Mouse (Mus musculus) cerebellum, postnatal 25 days (tissue): ENCODE measurements at regions not wholly inside any gene's neighbourhood (a gene's known extent, or its start where the extent isn't known, plus 50 kb on each side); places are given as distances from the start of the nearest gene placed in this dataset.

Source experiments
- DNase-seq, 2 experiments: peaks; one replicate each; pipeline ENCODE4 v3.0.0; 2021; ENCODE audit warnings: mixed read lengths in 2 of 2

GRCm38 (mm10) chr6:126481257-126481656, 54.0 kb downstream of the Kcna5 start:
- peak; percentile 66 to 80 for DNase-seq

DNA sequence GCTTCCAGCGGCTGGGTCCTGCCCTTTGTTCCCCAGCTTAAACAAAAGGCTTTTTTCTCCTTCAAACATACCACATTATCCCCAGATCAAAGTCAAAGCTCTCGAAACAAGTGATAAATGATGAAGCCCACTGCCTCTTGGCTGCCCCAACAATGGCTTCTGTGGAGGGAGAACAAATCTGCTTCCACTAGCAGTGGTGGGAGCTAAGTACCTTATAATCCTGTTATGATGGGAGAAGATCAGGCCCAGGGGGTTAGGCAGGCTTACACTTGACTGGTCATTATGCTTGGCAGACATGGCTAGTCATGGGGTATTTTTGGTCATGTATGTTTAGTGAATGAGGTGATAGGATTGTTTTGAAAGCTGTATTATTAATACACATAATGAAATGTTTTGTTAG, 57.7 kb downstream of the Kcna5 start:
- no peak for DNase-seq

GRCm38 (mm10) chr6:126476758-126477157, 58.5 kb downstream of the Kcna5 start:
- DNase-seq: peak in 1 of 2 experiments; percentile 28

- DNase-seq: peak; percentile 90 to 91
Observed at GRCm38 (mm10) chr6:126475555-126475954, 59.7 kb downstream of the Kcna5 start.

GRCm38 (mm10) chr6:126453751-126454150, 81.5 kb downstream of the Kcna5 start:
- DNase-seq: peak; percentile 41 to 60

DNA sequence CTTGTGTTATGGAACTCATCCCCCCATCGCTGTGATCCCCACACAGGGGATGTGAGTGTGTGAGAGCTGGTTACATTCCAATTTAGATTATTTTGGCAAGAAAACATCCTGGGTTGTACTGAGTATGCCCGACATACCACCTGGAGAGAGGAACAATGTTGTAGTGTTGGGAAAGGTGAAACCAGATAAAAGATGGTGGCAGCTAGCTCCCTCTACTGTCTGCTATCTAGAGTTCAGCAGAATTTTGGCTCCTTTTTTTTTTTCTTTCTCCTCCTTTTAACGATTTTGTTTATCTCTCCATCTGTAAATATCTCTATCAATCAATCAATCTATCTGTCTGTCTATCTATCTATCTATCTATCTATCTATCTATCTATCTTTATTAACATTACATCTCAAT, 89.7 kb downstream of the Kcna5 start:
- no peak for DNase-seq

- no peak for DNase-seq
Observed at GRCm38 (mm10) chr6:126440254-126440653, 95.0 kb downstream of the Kcna5 start.

- DNase-seq: no peak
Observed at GRCm38 (mm10) chr6:126437976-126438736, 97.1 kb downstream of the Kcna5 start.

- DNase-seq: no peak
Observed at GRCm38 (mm10) chr6:126427208-126427607, 108.0 kb downstream of the Kcna5 start.

DNA sequence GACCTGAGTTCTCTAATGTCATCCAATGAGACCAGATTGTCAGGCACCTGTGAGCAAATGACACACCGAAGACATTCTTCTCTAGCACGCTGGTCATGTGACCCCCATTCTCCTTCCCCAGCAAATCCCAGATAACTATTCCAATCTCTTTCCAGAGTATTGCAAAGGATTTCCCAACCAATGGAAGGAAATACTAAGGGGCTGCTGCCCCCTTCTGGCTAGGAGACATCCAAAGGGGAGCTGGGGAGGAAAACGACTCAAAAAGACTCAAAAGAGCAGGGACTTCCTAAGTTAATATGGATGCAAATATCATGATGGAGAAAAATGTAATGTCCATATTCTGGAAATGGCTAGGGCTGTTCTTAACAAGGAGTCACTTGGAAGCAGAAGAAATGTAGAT, 129.5 kb downstream of the Kcna5 start:
- peak; percentile 62 to 76 for DNase-seq

DNA sequence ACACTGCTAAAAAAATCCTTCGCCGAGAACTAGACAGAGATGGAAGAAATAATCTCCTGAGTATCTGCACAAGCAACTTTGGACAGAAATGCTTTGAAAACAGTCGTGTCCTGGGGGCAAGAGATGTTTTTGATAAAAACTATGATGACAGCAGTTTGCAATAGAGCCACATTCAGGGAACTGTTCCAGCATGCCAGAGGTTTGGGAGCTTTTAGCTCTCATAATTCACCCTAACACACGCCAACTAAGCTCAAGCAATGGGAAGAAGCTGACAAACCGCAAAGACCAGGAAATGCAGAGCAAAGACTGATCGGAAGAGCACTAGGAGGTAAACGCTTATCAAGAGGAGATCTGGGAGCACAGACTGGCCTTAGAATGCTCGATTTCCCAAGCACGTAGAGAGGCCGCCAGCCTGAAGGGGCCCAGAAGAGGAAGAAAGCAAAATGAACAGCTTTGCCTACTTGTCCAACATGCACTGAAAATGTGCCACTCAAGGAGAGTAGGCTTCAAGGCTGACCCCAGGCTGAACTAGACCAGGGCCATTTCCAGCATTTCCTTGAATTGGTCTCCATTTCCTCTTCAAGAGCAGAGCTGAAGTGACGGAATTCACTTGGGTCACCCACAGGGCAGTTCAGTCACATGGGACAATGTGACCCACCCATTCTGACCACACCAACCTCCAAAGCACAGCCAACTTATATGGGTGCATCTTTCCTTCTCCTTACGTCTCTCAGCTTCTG, 130.7 kb downstream of the Kcna5 start:
- no peak for DNase-seq

- no peak for DNase-seq
Observed at GRCm38 (mm10) chr6:126399595-126399994, 135.6 kb downstream of the Kcna5 start.

- DNase-seq: no peak
Observed at GRCm38 (mm10) chr6:126398641-126399040, 136.6 kb downstream of the Kcna5 start.

DNA sequence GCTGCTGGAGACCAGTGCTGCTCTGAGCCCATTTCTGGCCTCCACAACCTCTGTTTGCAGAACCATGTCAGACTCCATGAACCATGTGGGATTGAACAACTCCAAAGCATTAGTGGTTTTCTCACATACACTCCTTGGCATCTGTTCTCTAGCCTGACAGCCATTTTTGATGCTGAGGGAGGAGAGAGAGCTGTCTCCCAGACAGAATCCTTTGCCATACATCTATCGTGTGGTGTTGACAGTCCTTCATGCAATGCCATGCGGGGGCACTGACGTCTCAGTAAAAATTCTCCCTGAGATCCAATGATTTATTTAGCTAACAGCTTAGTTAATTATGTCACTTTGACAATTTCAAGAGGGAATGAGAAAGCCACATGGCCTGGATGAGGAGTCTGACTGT, 140.2 kb downstream of the Kcna5 start:
- no peak for DNase-seq

GRCm38 (mm10) chr6:126394111-126394809, 141.0 kb downstream of the Kcna5 start:
- DNase-seq: no peak

- peak; percentile 15 to 38 for DNase-seq
Observed at GRCm38 (mm10) chr6:126384210-126385012, 150.8 kb downstream of the Kcna5 start.

DNA sequence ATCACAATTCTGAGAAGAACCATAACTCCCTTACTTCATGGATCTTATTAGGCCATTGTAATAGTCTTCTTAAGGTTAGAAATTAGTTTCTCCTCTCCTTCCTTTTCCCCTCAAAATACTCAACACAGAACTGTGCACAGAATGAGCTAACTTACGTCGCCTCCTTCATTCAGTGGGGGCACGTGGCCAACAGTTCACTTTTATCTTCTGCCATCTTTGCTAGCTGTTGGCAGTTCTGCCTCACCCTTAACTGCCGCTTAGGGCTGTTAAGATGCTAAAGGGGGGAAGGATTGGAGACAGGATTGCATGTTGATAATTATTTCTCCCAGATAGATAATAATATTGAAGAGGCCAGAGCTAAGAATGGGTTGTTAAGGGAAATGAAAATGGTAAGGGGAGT, 158.0 kb downstream of the Kcna5 start:
- DNase-seq: no peak

- DNase-seq: no peak
Observed at GRCm38 (mm10) chr6:126374970-126375620, 160.1 kb downstream of the Kcna5 start.

DNA sequence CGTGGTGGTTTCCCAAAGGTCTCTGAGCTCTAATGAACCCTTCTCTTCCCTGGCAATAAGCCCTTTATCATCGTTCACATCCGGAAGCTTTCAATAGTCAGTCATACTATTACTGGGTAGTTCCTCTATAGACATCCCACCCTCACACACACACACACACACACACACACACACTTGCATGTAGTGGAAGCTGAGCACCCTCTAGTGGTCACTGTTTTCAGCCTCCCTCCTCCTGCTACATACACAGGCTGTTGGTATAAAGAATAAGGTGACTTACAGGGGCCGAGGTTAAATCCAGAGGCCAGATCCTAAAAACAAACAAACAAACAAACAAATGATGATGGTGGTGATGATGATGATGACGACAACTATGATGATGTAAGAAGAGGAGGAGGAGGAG, 163.2 kb downstream of the Kcna5 start:
- peak; percentile 64 to 83 for DNase-seq

- no peak for DNase-seq
Observed at GRCm38 (mm10) chr6:126371489-126371888, 163.7 kb downstream of the Kcna5 start.

- DNase-seq: peak; percentile 37 to 52
Observed at GRCm38 (mm10) chr6:126365495-126365894, 169.7 kb downstream of the Kcna5 start.

DNA sequence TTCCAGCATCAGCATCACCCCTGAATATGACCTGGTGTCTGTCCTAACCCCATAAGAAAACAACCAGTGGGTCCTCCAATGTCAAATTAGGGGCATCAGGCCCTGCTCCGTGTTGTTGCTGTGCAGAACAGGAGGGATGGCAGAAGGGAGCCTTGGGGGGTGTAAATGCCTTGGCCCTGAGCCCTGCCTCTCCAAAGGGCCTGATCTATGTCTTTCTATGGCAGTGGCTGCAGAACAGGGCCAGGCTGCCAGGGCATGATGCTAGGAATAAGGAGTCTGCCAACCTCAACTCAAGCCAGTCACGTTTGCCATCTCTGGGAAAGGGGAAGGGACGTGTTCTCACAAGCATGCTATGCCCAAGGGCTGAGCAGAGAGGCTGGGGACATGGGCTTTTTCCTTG, 172.9 kb downstream of the Kcna5 start:
- peak; percentile 97 to 98 for DNase-seq
